Mouse (Mus musculus): ENCODE measurements around the gene Oog3. TPM values are rescaled to one million over a fixed set of nuclear protein-coding genes. Genes with fewer than 3 reads are reported as not detected.

Gene Oog3
- polyA plus RNA-seq (2015; fragmentation: Illumina TruSeq; extraction: RNeasy Lipid Tissue Mini Kit (QIAGEN cat#74804); ENCODE audit: low read depth, low replicate concordance): not detected

DNA sequence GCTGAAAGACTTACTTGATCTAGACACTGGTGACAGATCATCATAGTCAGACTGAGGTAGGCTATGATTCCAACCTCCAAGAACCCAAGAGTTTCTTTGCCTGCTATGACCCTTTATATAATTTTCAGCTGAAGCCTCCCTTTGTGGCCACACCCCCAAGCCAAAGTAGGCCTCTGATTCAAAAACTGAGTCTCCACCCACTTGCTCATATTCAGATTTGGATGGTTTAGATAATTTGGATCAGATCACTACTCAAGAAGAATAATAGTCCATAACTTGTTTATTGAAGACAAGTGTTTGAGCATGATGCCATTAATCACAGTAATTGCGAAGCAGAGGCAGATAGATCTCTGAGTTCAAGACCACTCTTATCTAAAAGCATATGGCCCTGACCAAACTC is at the start of gene Oog3:
Gene Oog3 (minus strand): TSS at position 101 of the 400 bp plus-strand sequence.

DNA sequence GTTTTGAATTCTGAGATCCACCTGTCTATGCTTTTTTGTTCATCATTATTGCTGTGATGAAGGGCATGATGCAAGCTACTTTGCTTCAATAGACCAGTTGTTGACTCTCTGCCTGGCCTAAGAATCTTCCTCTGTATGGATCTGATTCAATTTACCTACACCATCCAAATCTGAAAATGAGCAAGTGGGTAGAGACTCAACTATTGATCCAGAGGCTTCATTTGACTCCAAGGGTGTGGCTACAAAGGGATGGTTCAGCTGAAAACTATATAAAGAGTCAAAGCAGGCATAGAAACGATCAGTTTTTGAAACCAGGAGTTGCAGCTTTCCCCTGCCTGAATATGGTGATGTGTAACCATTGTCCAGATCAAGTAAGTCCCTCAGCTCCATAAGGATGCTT is 28.0 kb upstream of the Oog3 start, which contains the start of gene Oog2:
Gene Oog2 (plus strand): TSS at position 301 of the 400 bp plus-strand sequence.

Other genes with a start within 250 kb of the Oog3 start
- gene Pramef25, start 211.6 kb downstream of the Oog3 start, polyA plus RNA-seq (2015; fragmentation: Illumina TruSeq; extraction: RNeasy Lipid Tissue Mini Kit (QIAGEN cat#74804); ENCODE audit: low read depth, low replicate concordance): not detected
- gene Gm13101, start 195.7 kb downstream of the Oog3 start, polyA plus RNA-seq (2015; fragmentation: Illumina TruSeq; extraction: RNeasy Lipid Tissue Mini Kit (QIAGEN cat#74804); ENCODE audit: low read depth, low replicate concordance): not detected
- not detected for gene Pramef17, start 168.3 kb downstream of the Oog3 start, polyA plus RNA-seq (2015; fragmentation: Illumina TruSeq; extraction: RNeasy Lipid Tissue Mini Kit (QIAGEN cat#74804); ENCODE audit: low read depth, low replicate concordance)
- gene Pramel4, start 103.5 kb downstream of the Oog3 start, polyA plus RNA-seq (2015; fragmentation: Illumina TruSeq; extraction: RNeasy Lipid Tissue Mini Kit (QIAGEN cat#74804); ENCODE audit: low read depth, low replicate concordance): not detected
- gene Gm13102, start 56.2 kb downstream of the Oog3 start, polyA plus RNA-seq (2015; fragmentation: Illumina TruSeq; extraction: RNeasy Lipid Tissue Mini Kit (QIAGEN cat#74804); ENCODE audit: low read depth, low replicate concordance): not detected
- not detected for gene Oog2, start 28.1 kb upstream of the Oog3 start, polyA plus RNA-seq (2015; fragmentation: Illumina TruSeq; extraction: RNeasy Lipid Tissue Mini Kit (QIAGEN cat#74804); ENCODE audit: low read depth, low replicate concordance)
- not detected for gene C87977, start 50.7 kb upstream of the Oog3 start, polyA plus RNA-seq (2015; fragmentation: Illumina TruSeq; extraction: RNeasy Lipid Tissue Mini Kit (QIAGEN cat#74804); ENCODE audit: low read depth, low replicate concordance)
- gene Pramel5, start 117.8 kb upstream of the Oog3 start, polyA plus RNA-seq (2015; fragmentation: Illumina TruSeq; extraction: RNeasy Lipid Tissue Mini Kit (QIAGEN cat#74804); ENCODE audit: low read depth, low replicate concordance): not detected
- not detected for gene Gm13128, start 167.6 kb upstream of the Oog3 start, polyA plus RNA-seq (2015; fragmentation: Illumina TruSeq; extraction: RNeasy Lipid Tissue Mini Kit (QIAGEN cat#74804); ENCODE audit: low read depth, low replicate concordance)
- not detected for gene Gm13119, start 195.3 kb upstream of the Oog3 start, polyA plus RNA-seq (2015; fragmentation: Illumina TruSeq; extraction: RNeasy Lipid Tissue Mini Kit (QIAGEN cat#74804); ENCODE audit: low read depth, low replicate concordance)
- not detected for gene Pramef20, start 215.3 kb upstream of the Oog3 start, polyA plus RNA-seq (2015; fragmentation: Illumina TruSeq; extraction: RNeasy Lipid Tissue Mini Kit (QIAGEN cat#74804); ENCODE audit: low read depth, low replicate concordance)
- not detected for gene Pramef12, start 245.8 kb upstream of the Oog3 start, polyA plus RNA-seq (2015; fragmentation: Illumina TruSeq; extraction: RNeasy Lipid Tissue Mini Kit (QIAGEN cat#74804); ENCODE audit: low read depth, low replicate concordance)